Mouse (Mus musculus) CH12.LX (cell line): ENCODE data around the gene Gm12216. TPM values are rescaled to one million over a fixed set of nuclear protein-coding genes. Genes with fewer than 3 reads are reported as not detected.

Source experiments
- DNase-seq: peaks from one replicate; pipeline ENCODE4 v3.0.0-alpha.2; 2013; ENCODE audit errors: extremely low read depth
- H3K27ac ChIP-seq: 2 replicates; pipeline ENCODE4 v1.5.1; 2012; ENCODE audit warnings: low read depth, mild to moderate bottlenecking, control low read depth, moderate library complexity; ENCODE audit not compliant: insufficient read depth
- H3K27me3 ChIP-seq: replicated peaks from 2 replicates; pipeline ENCODE3; 2012; ENCODE audit warnings: inconsistent platforms
- H3K36me3 ChIP-seq, 2 experiments: replicated peaks in 1 of 2; 2 replicates each; pipeline versions ENCODE3 to v1.6.1; 2012; ENCODE audit warnings: inconsistent platforms in 1 of 2, low read length in 1 of 2, mild to moderate bottlenecking in 1 of 2, mixed read lengths in 1 of 2, moderate library complexity in 1 of 2; ENCODE audit not compliant: control insufficient read depth in 1 of 2, insufficient read depth in 1 of 2
- H3K4me1 ChIP-seq, 2 experiments: 2 replicates each; pipeline ENCODE4 v1.6.1; 2012; ENCODE audit warnings: inconsistent platforms in 1 of 2, moderate library complexity in 1 of 2; ENCODE audit not compliant: insufficient read depth in 2 of 2, control insufficient read depth in 1 of 2
- H3K4me2 ChIP-seq: 2 replicates; pipeline ENCODE4 v1.6.1; 2012; ENCODE audit warnings: low read depth, mild to moderate bottlenecking, control low read depth; ENCODE audit not compliant: poor library complexity, insufficient read depth, severe bottlenecking
- H3K4me3 ChIP-seq, 3 experiments: fragments of 150-350 bp in 1 of 3; sonication (generic) in 1 of 3; replicated peaks in 1 of 3; 2 replicates each; pipeline versions ENCODE3 to v1.5.1; 2011 to 2012; ENCODE audit warnings: low read depth in 2 of 3, low read length in 2 of 3, mild to moderate bottlenecking in 2 of 3, moderate library complexity in 2 of 3, control low read depth in 1 of 3, improper control_type of control experiment in 1 of 3, inconsistent platforms in 1 of 3, mixed read lengths in 1 of 3; ENCODE audit not compliant: poor library complexity in 1 of 3
- H3K79me2 ChIP-seq: replicated peaks from 2 replicates; pipeline ENCODE4 v1.6.1; 2012; ENCODE audit warnings: mild to moderate bottlenecking, moderate library complexity; ENCODE audit not compliant: control insufficient read depth, poor library complexity, insufficient read depth, severe bottlenecking; ENCODE audit errors: extremely low read depth
- H3K9ac ChIP-seq: 2 replicates; pipeline ENCODE4 v1.6.1; 2012; ENCODE audit warnings: low read depth, mild to moderate bottlenecking, control low read depth, moderate library complexity; ENCODE audit not compliant: insufficient read depth
- H3K9me3 ChIP-seq: replicated peaks from 2 replicates; pipeline ENCODE3; 2012; ENCODE audit warnings: low read length, inconsistent platforms, mixed read lengths
- CTCF ChIP-seq, 2 experiments: IDR thresholded peaks in 1 of 2; conservative IDR thresholded peaks in 1 of 2; 2 replicates each; pipeline ENCODE4 v1.5.1; 2011 to 2012; ENCODE audit warnings: low read depth in 2 of 2, low read length in 2 of 2, improper control_type of control experiment in 1 of 2, inconsistent platforms in 1 of 2, mild to moderate bottlenecking in 1 of 2, moderate library complexity in 1 of 2
- E2F4 ChIP-seq: IDR thresholded peaks from 2 replicates; pipeline ENCODE4 v1.6.1; 2011; ENCODE audit warnings: low read depth, low read length, improper control_type of control experiment; ENCODE audit not compliant: insufficient replicate concordance
- ELF1 ChIP-seq: IDR thresholded peaks from 2 replicates; pipeline ENCODE4 v1.6.1; 2014; ENCODE audit warnings: low read depth, mild to moderate bottlenecking, inconsistent platforms, low read length, improper control_type of control experiment
- EP300 ChIP-seq: IDR thresholded peaks from 2 replicates; pipeline ENCODE4 v1.6.1; 2011; ENCODE audit warnings: low read length, improper control_type of control experiment
- ETS1 ChIP-seq: conservative IDR thresholded peaks from 2 replicates; pipeline ENCODE4 v1.6.1; 2012; ENCODE audit warnings: low read depth, mild to moderate bottlenecking, inconsistent platforms, low read length, improper control_type of control experiment, moderate library complexity
- IRF4 ChIP-seq: IDR thresholded peaks from 2 replicates; pipeline ENCODE4 v1.6.1; 2014; ENCODE audit warnings: low read depth, mild to moderate bottlenecking, inconsistent platforms, low read length, improper control_type of control experiment
- MAFK ChIP-seq: IDR thresholded peaks from 2 replicates; pipeline ENCODE4 v1.6.1; 2011; ENCODE audit warnings: low read length, improper control_type of control experiment; ENCODE audit not compliant: insufficient replicate concordance
- MAZ ChIP-seq: IDR thresholded peaks from 2 replicates; pipeline ENCODE4 v1.6.1; 2012; ENCODE audit warnings: low read depth, mild to moderate bottlenecking, inconsistent platforms, low read length, improper control_type of control experiment, moderate library complexity
- MEF2A ChIP-seq: IDR thresholded peaks from 2 replicates; pipeline ENCODE4 v1.6.1; 2014; ENCODE audit warnings: low read depth, mild to moderate bottlenecking, inconsistent platforms, low read length, improper control_type of control experiment, borderline replicate concordance
- MYC ChIP-seq: IDR thresholded peaks from 2 replicates; pipeline ENCODE4 v1.6.1; 2011; ENCODE audit warnings: low read depth, mild to moderate bottlenecking, improper control_type of control experiment, low read length
- NRF1 ChIP-seq: IDR thresholded peaks from 2 replicates; pipeline ENCODE4 v1.6.1; 2014; ENCODE audit warnings: low read depth, mild to moderate bottlenecking, inconsistent platforms, low read length, improper control_type of control experiment, moderate library complexity
- PAX5 ChIP-seq: IDR thresholded peaks from 2 replicates; pipeline ENCODE4 v1.6.1; 2012; ENCODE audit warnings: low read length, inconsistent platforms, mixed read lengths
- POLR2A ChIP-seq: IDR thresholded peaks from 2 replicates; pipeline ENCODE4 v1.6.1; 2011; ENCODE audit warnings: low read depth, mild to moderate bottlenecking, improper control_type of control experiment, low read length
- RAD21 ChIP-seq: IDR thresholded peaks from 2 replicates; pipeline ENCODE4 v1.6.1; 2011; ENCODE audit warnings: low read depth, mild to moderate bottlenecking, low read length, improper control_type of control experiment, moderate library complexity
- SIN3A ChIP-seq: IDR thresholded peaks from 2 replicates; pipeline ENCODE4 v1.6.1; 2012; ENCODE audit warnings: low read length, improper control_type of control experiment, inconsistent platforms
- TBP ChIP-seq: conservative IDR thresholded peaks from 2 replicates; pipeline ENCODE4 v1.6.1; 2011; ENCODE audit warnings: low read depth, low read length, improper control_type of control experiment
- TCF12 ChIP-seq: IDR thresholded peaks from 2 replicates; pipeline ENCODE4 v1.6.1; 2014; ENCODE audit warnings: low read depth, mild to moderate bottlenecking, inconsistent platforms, low read length, improper control_type of control experiment
- UBTF ChIP-seq: IDR thresholded peaks from 2 replicates; pipeline ENCODE4 v1.6.1; 2012; ENCODE audit warnings: low read depth, mild to moderate bottlenecking, inconsistent platforms, low read length, improper control_type of control experiment, moderate library complexity
- USF2 ChIP-seq: conservative IDR thresholded peaks from 2 replicates; pipeline ENCODE4 v1.6.1; 2011; ENCODE audit warnings: low read depth, low read length, improper control_type of control experiment
- dilution Hi-C: fragments of 300-500 bp; cut with MboI; formaldehyde crosslinking; loops from 2 replicates; pipeline ENCODE4 v1.14.3; 2020; ENCODE audit warnings: low sequenced_read_pairs; ENCODE audit not compliant: extremely low pct_unique_long_range_greater_than_20kb, extremely low pct_ligation_motif_present
- in situ Hi-C: fragments of 300-500 bp; cut with MboI; formaldehyde crosslinking; loops from 3 replicates; pipeline ENCODE4 v1.14.3; 2019; ENCODE audit warnings: low sequenced_read_pairs, low pct_ligation_motif_present, low pct_unique_long_range_greater_than_20kb, mixed read lengths
- polyA plus RNA-seq: library from polyadenylated mRNA; unstranded; fragments of >175 nt; gene quantifications from 2 replicates; pipeline ENCODE4 v1.2.1, GENCODE M21; 2012; ENCODE audit warnings: low read depth; ENCODE audit not compliant: insufficient read length
- total RNA-seq, 2 experiments: library from RNA; depleted of rRNA; stranded (reverse); fragments of 300-350 nt in 1 of 2; fragments of >200 nt in 1 of 2; gene quantifications; 2 replicates each; pipeline ENCODE4 v1.2.3; 2012 to 2014

The Gm12216 gene
- total and polyA plus RNA-seq, 3 experiments: 0.56 to 2.7 (median 0.77) TPM

GRCm38 (mm10) chr11:53762426-53762825 is 96.6 kb downstream of the Gm12216 start:
- Histone ChIP-seq H3K4me3 (peak overlapping the region in 1 of 3 experiments; percentile 58), H3K9ac (no peak overlapping the region), H3K4me1 (peaks cover 31 to 82% of the 10 kb centered on the region in 2 experiments), H3K27ac (no peak overlapping the region), H3K4me2 (peak overlapping the region; percentile 75; the same call in 1 of the 2 replicates), H3K79me2 (no peaks in the 10 kb centered on the region), H3K27me3 (peaks cover 7% of the 10 kb centered on the region), H3K36me3 (no peaks in the 10 kb centered on the region), H3K9me3 (no peaks in the 10 kb centered on the region)
- dilution Hi-C loops (no loop called here), in situ Hi-C loops (loop anchor here (5.0 kb wide), 2 partner anchors 35 to 80 kb away; no protein-coding TSS in a partner anchor)
- DNase-seq: no peak
- TF ChIP-seq TBP: no peak
- no peak for TF ChIP-seq IRF4
- no peak for TF ChIP-seq PAX5
- TF ChIP-seq CTCF (conservative IDR thresholded peaks at IDR 0.05 in 1 of 2, IDR thresholded peaks at IDR 0.05 in 1 of 2; ENCODE audit: low read depth in 2 of 2, low read length in 2 of 2): no peak
- TF ChIP-seq POLR2A: no peak
- no peak for TF ChIP-seq MAZ
- TF ChIP-seq USF2: no peak
- TF ChIP-seq NRF1: no peak
- TF ChIP-seq MYC: no peak
- no peak for TF ChIP-seq TCF12

DNA sequence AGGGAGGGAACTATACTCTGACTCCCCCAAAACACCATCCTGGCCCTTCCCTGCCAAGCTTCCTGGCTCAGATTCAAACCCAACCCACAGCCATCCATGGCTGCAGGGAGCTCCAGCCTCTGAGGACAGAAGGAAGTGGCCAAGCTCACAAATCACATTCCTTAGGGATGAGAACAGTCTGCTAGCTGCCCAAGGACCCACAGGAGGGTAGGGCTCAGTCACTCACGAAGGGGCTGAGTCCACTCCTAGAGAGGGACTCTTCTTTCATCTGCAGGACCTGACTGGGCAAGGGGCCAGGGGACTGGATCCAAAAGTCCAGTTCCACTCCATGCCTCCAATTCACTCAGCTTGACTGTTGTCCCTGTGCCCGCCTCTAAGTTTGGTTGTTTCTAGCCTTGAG is 97.2 kb downstream of the Gm12216 start:
- peaks cover 28 to 76% of the 10 kb centered on the region in 2 experiments for H3K4me1 ChIP-seq
- DNase-seq: no peak
- dilution Hi-C loops (no loop called here), in situ Hi-C loops (loop anchor here (5.0 kb wide), 2 partner anchors 35 to 80 kb away; no protein-coding TSS in a partner anchor)
- H3K36me3 ChIP-seq: no peaks in the 10 kb centered on the region
- TF ChIP-seq MEF2A (no peak), RAD21 (no peak), USF2 (no peak), UBTF (no peak), IRF4 (no peak), CTCF (conservative IDR thresholded peaks at IDR 0.05 in 1 of 2, IDR thresholded peaks at IDR 0.05 in 1 of 2; ENCODE audit: low read depth in 2 of 2, low read length in 2 of 2) (no peak), EP300 (no peak), ETS1 (no peak), MAZ (no peak), TBP (no peak), E2F4 (no peak), ELF1 (no peak), MAFK (no peak), SIN3A (no peak)
- H3K4me3 ChIP-seq: no peak overlapping the region
- H3K9ac ChIP-seq: no peak overlapping the region
- no peak overlapping the region for H3K27ac ChIP-seq
- no peak overlapping the region for H3K4me2 ChIP-seq
- H3K27me3 ChIP-seq: peaks cover 7% of the 10 kb centered on the region
- no peaks in the 10 kb centered on the region for H3K9me3 ChIP-seq
- no peaks in the 10 kb centered on the region for H3K79me2 ChIP-seq
